Mouse (Mus musculus) testis, adult 2 months (tissue): ENCODE measurements at regions not wholly inside any gene's neighbourhood (a gene's known extent, or its start where the extent isn't known, plus 50 kb on each side); places are given as distances from the start of the nearest gene placed in this dataset.

ENCODE experiments used
- CTCF ChIP-seq: fragments of 200-500 bp; IDR thresholded peaks from 2 replicates; pipeline ENCODE4 v1.5.1; 2012; ENCODE audit warnings: low read depth, mild to moderate bottlenecking, inconsistent platforms, low read length, moderate library complexity; ENCODE audit not compliant: control insufficient read depth, insufficient read depth, insufficient replicate concordance
- POLR2A ChIP-seq: fragments of 200-500 bp; IDR thresholded peaks from 2 replicates; pipeline ENCODE4 v1.6.1; 2012; ENCODE audit warnings: low read depth, mild to moderate bottlenecking, inconsistent platforms, low read length, moderate library complexity; ENCODE audit not compliant: control insufficient read depth

DNA sequence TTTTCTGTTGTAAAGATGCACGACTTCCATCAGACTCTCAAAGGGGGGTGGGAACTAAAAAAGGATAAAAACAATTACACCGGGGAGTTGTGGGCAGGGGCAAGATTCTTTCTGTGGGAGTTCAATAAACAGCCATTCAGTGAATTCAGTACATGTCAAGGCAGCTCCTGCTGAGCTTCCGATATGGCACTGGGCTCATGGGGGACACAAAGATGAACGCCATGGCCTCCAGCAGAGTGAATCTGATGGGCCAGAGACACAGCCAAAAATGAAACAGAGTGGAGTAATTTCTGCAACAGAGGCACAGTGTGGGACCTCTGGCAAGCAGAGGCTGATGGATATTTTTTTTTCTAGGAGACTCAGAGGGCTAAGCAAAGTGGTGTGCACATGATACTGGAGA is 254.2 kb downstream of the AI593442 start:
- no peak for TF ChIP-seq CTCF
- no peak for TF ChIP-seq POLR2A
